Mouse (Mus musculus): ENCODE data around the gene Atp6v1a.

DNA sequence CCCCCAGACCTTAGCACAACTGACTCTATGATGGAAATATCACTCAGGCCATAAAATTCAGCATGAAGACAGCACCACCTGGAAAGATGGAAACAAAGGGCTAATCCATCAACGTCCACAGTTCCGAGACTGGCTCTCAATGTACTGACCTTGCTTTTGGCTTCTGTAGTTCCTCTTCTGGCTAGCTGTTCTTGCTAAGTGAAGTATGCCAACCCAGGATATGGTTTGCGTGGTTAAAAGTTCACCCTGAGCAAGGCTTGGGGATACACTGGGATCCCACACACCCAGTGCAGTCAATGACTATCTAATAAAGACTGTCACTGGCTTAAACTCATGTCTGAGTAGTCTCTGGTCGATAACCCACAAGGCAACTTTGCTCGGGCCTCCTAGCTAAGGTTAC, 89.4 kb downstream of the Atp6v1a start:
- TF ChIP-seq POLR2A (IDR thresholded peaks at IDR 0.05; ENCODE audit: extremely low read depth, insufficient read depth, low read length) = no peak
- TF ChIP-seq CTCF (IDR thresholded peaks at IDR 0.05; ENCODE audit: extremely low read depth, insufficient read depth, low read length) = no peak
